Mouse (Mus musculus) forebrain, embryonic 15.5 days (tissue): ENCODE data around the gene Myl6. TPM values are rescaled to one million over a fixed set of nuclear protein-coding genes. Genes with fewer than 3 reads are reported as not detected.
A peak's percentile ranks its signal among the peaks of the same experiment; 100 is the strongest.

Source experiments
- ATAC-seq: fragments of 200-750 bp; cut with Nextera tagmentation; replicated peaks from 2 replicates; pipeline ENCODE4 v1.8.0; 2017; ENCODE audit warnings: mild to moderate bottlenecking, moderate TSS enrichment, moderate library complexity
- H3K27ac ChIP-seq: fragments of 300-500 bp; sonication (generic); replicated peaks from 2 replicates; pipeline ENCODE4 v1.5.1; 2015; ENCODE audit warnings: mild to moderate bottlenecking, inconsistent platforms
- H3K27me3 ChIP-seq: fragments of 300-500 bp; sonication (generic); 2 replicates; pipeline ENCODE4 v1.6.1; 2015; ENCODE audit warnings: inconsistent platforms
- H3K36me3 ChIP-seq: fragments of 300-500 bp; sonication (generic); 2 replicates; pipeline ENCODE4 v1.6.1; 2015; ENCODE audit warnings: mild to moderate bottlenecking, inconsistent platforms
- H3K4me1 ChIP-seq: fragments of 300-500 bp; sonication (generic); 2 replicates; pipeline ENCODE4 v1.6.1; 2015; ENCODE audit warnings: inconsistent platforms
- H3K4me2 ChIP-seq: fragments of 300-500 bp; sonication (generic); replicated peaks from 2 replicates; pipeline ENCODE4 v1.6.1; 2015; ENCODE audit warnings: mild to moderate bottlenecking, inconsistent platforms
- H3K4me3 ChIP-seq: fragments of 300-500 bp; sonication (generic); 2 replicates; pipeline ENCODE4 v1.5.1; 2015; ENCODE audit warnings: mild to moderate bottlenecking, inconsistent platforms
- H3K9ac ChIP-seq: fragments of 300-500 bp; sonication (generic); replicated peaks from 2 replicates; pipeline ENCODE4 v1.6.1; 2015; ENCODE audit warnings: mild to moderate bottlenecking, inconsistent platforms
- H3K9me3 ChIP-seq: fragments of 300-500 bp; sonication (generic); 2 replicates; pipeline ENCODE4 v1.6.1; 2016; ENCODE audit warnings: inconsistent platforms
- WGBS: fragments of 180-500 bp; shearing (Covaris S2); methylation state at CpG from one replicate; pipeline ENCODE4 v1.1.7; 2015; ENCODE audit warnings: mixed read lengths; 5-methylcytosine and 5-hydroxymethylcytosine counted together
- polyA plus RNA-seq: library from polyadenylated mRNA; unstranded; fragments of >200 nt; fragmentation: Nextera tagmentation; extraction: Ambion mirVana; gene quantifications from 2 replicates; pipeline ENCODE4 v1.2.1, GENCODE M21; 2015

Myl6 gene
- polyA plus RNA-seq, 1 experiment from 2014 or later, result 682 TPM

GRCm38 (mm10) chr10:128524111-128524731 lies 30.3 kb upstream of the Myl6 start:
- no peaks in the 10 kb centered on the region for H3K9me3 ChIP-seq
- no peaks in the 10 kb centered on the region for H3K36me3 ChIP-seq
- 9% methylated on average over 11 of the region's 11 CpGs for WGBS
- no peak overlapping the region for H3K27ac ChIP-seq
- peak overlapping the region; percentile 63; the same call in 1 of the 2 replicates for H3K9ac ChIP-seq
- H3K4me3 ChIP-seq, result peak overlapping the region; percentile 85
- peaks cover 13% of the 10 kb centered on the region; the same call in 1 of the 2 replicates for H3K27me3 ChIP-seq
- no peak for ATAC-seq
- peaks cover 23% of the 10 kb centered on the region for H3K4me1 ChIP-seq
- H3K4me2 ChIP-seq, result peak overlapping the region; percentile 100

- Histone ChIP-seq H3K36me3 (no peaks in the 10 kb centered on the region), H3K27me3 (peaks cover 19% of the 10 kb centered on the region; the same call in 1 of the 2 replicates), H3K4me1 (peaks cover 23% of the 10 kb centered on the region), H3K27ac (no peak overlapping the region), H3K9ac (no peak overlapping the region), H3K9me3 (no peaks in the 10 kb centered on the region), H3K4me3 (no peak overlapping the region), H3K4me2 (no peak overlapping the region)
- WGBS, result 77% methylated on average over 6 of the region's 6 CpGs
- no peak for ATAC-seq
These were observed 28.4 kb upstream of the Myl6 start for GRCm38 (mm10) chr10:128522351-128522750.

- peaks cover 14% of the 10 kb centered on the region for H3K4me1 ChIP-seq
- H3K36me3 ChIP-seq, result no peaks in the 10 kb centered on the region
- no peak overlapping the region for H3K27ac ChIP-seq
- no peak overlapping the region for H3K4me2 ChIP-seq
- 86% methylated on average over 16 of the region's 16 CpGs for WGBS
- peaks cover 25% of the 10 kb centered on the region; the same call in 1 of the 2 replicates for H3K27me3 ChIP-seq
- H3K4me3 ChIP-seq, result no peak overlapping the region
- no peaks in the 10 kb centered on the region for H3K9me3 ChIP-seq
- no peak overlapping the region for H3K9ac ChIP-seq
- no peak for ATAC-seq
These were observed 26.6 kb upstream of the Myl6 start for GRCm38 (mm10) chr10:128520591-128520990.

- H3K27me3 ChIP-seq, result peaks cover 19% of the 10 kb centered on the region; the same call in 1 of the 2 replicates
- no peaks in the 10 kb centered on the region for H3K4me1 ChIP-seq
- no peak overlapping the region for H3K27ac ChIP-seq
- no peak for ATAC-seq
- H3K9ac ChIP-seq, result no peak overlapping the region
- H3K4me2 ChIP-seq, result no peak overlapping the region
- no peaks in the 10 kb centered on the region for H3K36me3 ChIP-seq
- 69% methylated on average over 7 of the region's 7 CpGs for WGBS
- no peak overlapping the region for H3K4me3 ChIP-seq
- no peaks in the 10 kb centered on the region for H3K9me3 ChIP-seq
These were observed 24.9 kb upstream of the Myl6 start for GRCm38 (mm10) chr10:128518833-128519232.

GRCm38 (mm10) chr10:128516677-128517076 lies 22.7 kb upstream of the Myl6 start:
- no peak overlapping the region for H3K27ac ChIP-seq
- no peaks in the 10 kb centered on the region for H3K36me3 ChIP-seq
- H3K27me3 ChIP-seq, result peaks cover 16% of the 10 kb centered on the region; the same call in 1 of the 2 replicates
- no peak for ATAC-seq
- no peaks in the 10 kb centered on the region for H3K4me1 ChIP-seq
- H3K4me3 ChIP-seq, result no peak overlapping the region
- no peak overlapping the region for H3K4me2 ChIP-seq
- WGBS, result 30% methylated on average over 6 of the region's 6 CpGs
- H3K9me3 ChIP-seq, result no peaks in the 10 kb centered on the region
- no peak overlapping the region for H3K9ac ChIP-seq

- no peak for ATAC-seq
- H3K9ac ChIP-seq, result no peak overlapping the region
- peaks cover 16% of the 10 kb centered on the region; the same call in 1 of the 2 replicates for H3K27me3 ChIP-seq
- no peaks in the 10 kb centered on the region for H3K9me3 ChIP-seq
- no peak overlapping the region for H3K4me2 ChIP-seq
- H3K36me3 ChIP-seq, result no peaks in the 10 kb centered on the region
- H3K27ac ChIP-seq, result no peak overlapping the region
- H3K4me1 ChIP-seq, result no peaks in the 10 kb centered on the region
- 14% methylated on average over 20 of the region's 20 CpGs for WGBS
- H3K4me3 ChIP-seq, result no peak overlapping the region
These were observed 22.1 kb upstream of the Myl6 start for GRCm38 (mm10) chr10:128516029-128516428.

GRCm38 (mm10) chr10:128515044-128515443 lies 21.1 kb upstream of the Myl6 start:
- H3K36me3 ChIP-seq, result no peaks in the 10 kb centered on the region
- no peaks in the 10 kb centered on the region for H3K9me3 ChIP-seq
- no peaks in the 10 kb centered on the region for H3K4me1 ChIP-seq
- no peak for ATAC-seq
- H3K4me3 ChIP-seq, result no peak overlapping the region
- 84% methylated on average over 4 of the region's 4 CpGs for WGBS
- no peak overlapping the region for H3K27ac ChIP-seq
- no peak overlapping the region for H3K4me2 ChIP-seq
- peaks cover 16% of the 10 kb centered on the region; the same call in 1 of the 2 replicates for H3K27me3 ChIP-seq
- H3K9ac ChIP-seq, result no peak overlapping the region

GRCm38 (mm10) chr10:128511761-128512160 lies 17.8 kb upstream of the Myl6 start:
- no peaks in the 10 kb centered on the region for H3K9me3 ChIP-seq
- WGBS, result 85% methylated on average over 12 of the region's 12 CpGs
- no peak overlapping the region for H3K4me2 ChIP-seq
- H3K36me3 ChIP-seq, result no peaks in the 10 kb centered on the region
- H3K9ac ChIP-seq, result no peak overlapping the region
- no peaks in the 10 kb centered on the region for H3K4me1 ChIP-seq
- H3K27me3 ChIP-seq, result peaks cover 6% of the 10 kb centered on the region; the same call in 1 of the 2 replicates
- no peak for ATAC-seq
- H3K4me3 ChIP-seq, result no peak overlapping the region
- H3K27ac ChIP-seq, result no peak overlapping the region

- Histone ChIP-seq H3K9me3 (no peaks in the 10 kb centered on the region), H3K36me3 (no peaks in the 10 kb centered on the region), H3K27ac (no peak overlapping the region), H3K4me3 (no peak overlapping the region), H3K9ac (no peak overlapping the region), H3K4me2 (no peak overlapping the region), H3K27me3 (peaks cover 3% of the 10 kb centered on the region; the same call in 1 of the 2 replicates), H3K4me1 (no peaks in the 10 kb centered on the region)
- ATAC-seq, result no peak
- WGBS, result 89% methylated on average over 9 of the region's 9 CpGs
These were observed 17.2 kb upstream of the Myl6 start for GRCm38 (mm10) chr10:128511189-128511588.

GRCm38 (mm10) chr10:128510301-128510700 lies 16.4 kb upstream of the Myl6 start:
- Histone ChIP-seq H3K4me2 (no peak overlapping the region), H3K9ac (no peak overlapping the region), H3K4me1 (no peaks in the 10 kb centered on the region), H3K9me3 (no peaks in the 10 kb centered on the region), H3K36me3 (no peaks in the 10 kb centered on the region), H3K27me3 (no peaks in the 10 kb centered on the region), H3K4me3 (no peak overlapping the region), H3K27ac (no peak overlapping the region)
- ATAC-seq, result no peak; the same call in 1 of the 2 replicates
- 87% methylated on average over 11 of the region's 11 CpGs for WGBS

GRCm38 (mm10) chr10:128509831-128510230 lies 15.9 kb upstream of the Myl6 start:
- no peaks in the 10 kb centered on the region for H3K9me3 ChIP-seq
- no peaks in the 10 kb centered on the region for H3K36me3 ChIP-seq
- H3K9ac ChIP-seq, result no peak overlapping the region
- WGBS, result 90% methylated on average over 4 of the region's 4 CpGs
- no peak for ATAC-seq
- no peaks in the 10 kb centered on the region for H3K27me3 ChIP-seq
- no peak overlapping the region for H3K27ac ChIP-seq
- H3K4me2 ChIP-seq, result no peak overlapping the region
- no peak overlapping the region for H3K4me3 ChIP-seq
- no peaks in the 10 kb centered on the region for H3K4me1 ChIP-seq

- no peaks in the 10 kb centered on the region for H3K9me3 ChIP-seq
- 91% methylated on average over 9 of the region's 9 CpGs for WGBS
These were observed 15.3 kb upstream of the Myl6 start for GRCm38 (mm10) chr10:128509203-128509602.

GRCm38 (mm10) chr10:128508260-128508659 lies 14.3 kb upstream of the Myl6 start:
- no peak overlapping the region for H3K9ac ChIP-seq
- H3K27ac ChIP-seq, result no peak overlapping the region
- no peak overlapping the region for H3K4me3 ChIP-seq
- H3K27me3 ChIP-seq, result no peaks in the 10 kb centered on the region
- H3K9me3 ChIP-seq, result no peaks in the 10 kb centered on the region
- no peak overlapping the region for H3K4me2 ChIP-seq
- no peak for ATAC-seq
- no peaks in the 10 kb centered on the region for H3K36me3 ChIP-seq
- 88% methylated on average over 9 of the region's 9 CpGs for WGBS
- H3K4me1 ChIP-seq, result no peaks in the 10 kb centered on the region

More at GRCm38 (mm10) chr10:128509203-128509602, 15.3 kb upstream of the Myl6 start:
- no peaks in the 10 kb centered on the region for H3K36me3 ChIP-seq
- no peak overlapping the region for H3K27ac ChIP-seq
- no peak for ATAC-seq
- H3K4me1 ChIP-seq, result no peaks in the 10 kb centered on the region
- H3K9ac ChIP-seq, result no peak overlapping the region
- H3K4me3 ChIP-seq, result no peak overlapping the region
- H3K27me3 ChIP-seq, result no peaks in the 10 kb centered on the region
- H3K4me2 ChIP-seq, result no peak overlapping the region
